Mouse (Mus musculus): Measurements from ENCODE around the gene Susd3. TPM values are rescaled to one million over a fixed set of nuclear protein-coding genes. Genes with fewer than 3 reads are reported as not detected.

The Susd3 gene
- polyA plus RNA-seq, 1 experiment from 2014 or later = 1.2 TPM

DNA sequence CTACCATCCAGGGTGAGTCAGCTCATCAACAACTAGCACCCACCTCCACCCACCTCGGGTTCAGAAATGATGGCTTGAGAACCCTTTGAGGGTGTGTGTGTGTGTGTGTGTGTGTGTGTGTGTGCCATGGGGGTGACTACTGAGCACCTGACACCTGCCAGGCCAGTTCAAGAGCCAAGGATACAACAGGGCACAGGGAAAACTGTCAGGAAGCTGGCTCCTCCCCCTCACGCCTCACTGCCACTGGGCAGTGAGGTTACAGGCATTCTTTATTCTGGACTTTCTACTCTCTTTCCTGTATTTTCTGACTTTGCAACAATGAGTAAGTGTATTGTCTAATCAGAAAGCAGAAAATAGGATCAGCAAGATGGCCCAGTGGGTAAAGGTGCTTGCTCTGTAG is 1.1 kb upstream of the Susd3 start:
- 71% methylated on average over 2 of the region's 2 CpGs for WGBS

DNA sequence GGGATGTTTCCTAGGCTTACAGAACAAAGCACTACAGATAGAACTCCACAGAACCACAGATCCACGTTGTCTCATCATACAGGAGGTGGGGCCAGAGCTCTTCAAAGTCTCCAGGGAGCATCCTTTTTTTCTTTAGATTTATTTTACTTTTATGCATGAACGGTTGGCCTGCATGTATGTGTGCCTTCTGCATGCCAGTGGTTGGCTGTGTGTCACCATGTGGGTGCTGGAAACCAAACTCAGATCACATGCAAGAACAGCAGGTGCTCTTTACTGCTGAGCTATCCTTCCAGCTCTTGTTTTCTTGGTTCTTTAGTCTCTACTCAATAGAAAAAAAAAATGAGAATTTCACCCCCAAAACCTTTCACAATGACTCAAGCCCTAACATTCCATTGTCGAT is 417 bp upstream of the Susd3 start:
- H3K4me2 ChIP-seq (ENCODE audit: low read depth, severe bottlenecking) = no peak overlapping the region
- H3K36me3 ChIP-seq (ENCODE audit: control insufficient read depth, insufficient read depth, low read length) = no peaks in the 10 kb centered on the region
- 65% methylated on average over 3 of the region's 3 CpGs for WGBS
- H3K4me3 ChIP-seq (ENCODE audit: low read depth, low read length) = no peak overlapping the region
- H3K9me3 ChIP-seq (ENCODE audit: control insufficient read depth, low read length) = no peaks in the 10 kb centered on the region
- H3K27ac ChIP-seq (replicated peaks; ENCODE audit: low read depth, low read length) = no peak overlapping the region
- DNase-seq (ENCODE audit: low spot score) (no peak), ATAC-seq (ENCODE audit: insufficient number of reproducible peaks, low FRiP score, low TSS enrichment, low read depth) (no peak)
- H3K9ac ChIP-seq (ENCODE audit: low read length) = no peak overlapping the region
- 0 out of 2 replicates have a peak, but pooled peaks cover 2% of the 10 kb centered on the region for H3K4me1 ChIP-seq (ENCODE audit: control insufficient read depth, insufficient read depth, low read length)
- peaks cover 25% of the 10 kb centered on the region for H3K27me3 ChIP-seq (ENCODE audit: control insufficient read depth, insufficient read depth, low read length)

More for the DNA sequence above, 1.1 kb upstream of the Susd3 start:
- no peak overlapping the region for H3K27ac ChIP-seq (replicated peaks; ENCODE audit: low read depth, low read length)
- H3K4me3 ChIP-seq (ENCODE audit: low read depth, low read length) = no peak overlapping the region
- H3K4me2 ChIP-seq (ENCODE audit: low read depth, severe bottlenecking) = no peak overlapping the region
- H3K9me3 ChIP-seq (ENCODE audit: control insufficient read depth, low read length) = no peaks in the 10 kb centered on the region
- no peaks in the 10 kb centered on the region for H3K36me3 ChIP-seq (ENCODE audit: control insufficient read depth, insufficient read depth, low read length)
- no peak for ATAC-seq (ENCODE audit: insufficient number of reproducible peaks, low FRiP score, low TSS enrichment, low read depth)
- no peak overlapping the region for H3K9ac ChIP-seq (ENCODE audit: low read length)
- 0 out of 2 replicates have a peak, but pooled peaks cover 2% of the 10 kb centered on the region for H3K4me1 ChIP-seq (ENCODE audit: control insufficient read depth, insufficient read depth, low read length)
- peaks cover 25% of the 10 kb centered on the region for H3K27me3 ChIP-seq (ENCODE audit: control insufficient read depth, insufficient read depth, low read length)
- no peak for DNase-seq (ENCODE audit: low spot score)

DNA sequence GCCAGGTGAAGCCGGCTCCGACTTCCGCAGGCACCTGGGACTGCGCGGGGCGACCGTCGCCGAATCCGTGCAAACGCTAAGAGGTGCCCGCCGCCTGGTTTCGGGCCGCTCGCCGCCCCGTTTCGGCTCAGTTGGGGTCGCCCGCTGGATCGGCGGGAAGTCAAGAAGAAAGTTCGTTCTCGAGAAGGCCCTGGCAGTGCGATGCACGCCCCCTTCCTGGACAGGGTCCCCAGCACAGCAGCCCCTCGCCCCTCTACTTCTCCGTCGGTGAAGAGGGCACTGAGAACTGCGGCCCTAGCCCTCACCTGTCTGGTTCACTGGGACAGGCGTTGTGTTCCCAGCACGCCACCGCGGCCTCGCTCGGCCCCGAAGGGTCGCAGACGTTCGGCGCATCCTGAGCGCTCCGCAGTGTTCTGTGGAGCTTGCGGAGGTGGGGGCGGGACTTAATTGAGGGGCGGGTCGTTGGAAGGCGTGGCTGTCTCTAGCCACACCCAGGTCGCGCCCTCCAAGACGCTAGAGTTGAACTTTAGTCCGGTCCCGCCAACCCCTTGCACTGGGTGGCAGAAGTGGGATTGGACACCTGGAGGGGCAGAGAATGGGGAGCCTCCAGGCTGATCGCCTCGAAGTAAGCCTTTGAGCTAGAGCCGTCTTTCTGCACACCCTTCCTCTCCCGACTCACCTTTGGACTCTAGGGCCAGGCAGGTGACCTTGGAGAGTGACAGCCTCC is 603 bp downstream of the Susd3 start:
- Histone ChIP-seq H3K9ac (ENCODE audit: low read length) (no peak overlapping the region), H3K27ac (replicated peaks; ENCODE audit: low read depth, low read length) (no peak overlapping the region), H3K9me3 (ENCODE audit: control insufficient read depth, low read length) (no peaks in the 10 kb centered on the region), H3K4me2 (ENCODE audit: low read depth, severe bottlenecking) (peak overlapping the region; percentile 68), H3K4me3 (ENCODE audit: low read depth, low read length) (peak overlapping the region; percentile 36), H3K27me3 (ENCODE audit: control insufficient read depth, insufficient read depth, low read length) (peaks cover 25% of the 10 kb centered on the region), H3K4me1 (ENCODE audit: control insufficient read depth, insufficient read depth, low read length) (0 out of 2 replicates have a peak, but pooled peaks cover 2% of the 10 kb centered on the region), H3K36me3 (ENCODE audit: control insufficient read depth, insufficient read depth, low read length) (no peaks in the 10 kb centered on the region)
- peak; percentile 66 for DNase-seq (ENCODE audit: low spot score)
- WGBS = 1% methylated on average over 58 of the region's 58 CpGs
- no peak for ATAC-seq (ENCODE audit: insufficient number of reproducible peaks, low FRiP score, low TSS enrichment, low read depth)

DNA sequence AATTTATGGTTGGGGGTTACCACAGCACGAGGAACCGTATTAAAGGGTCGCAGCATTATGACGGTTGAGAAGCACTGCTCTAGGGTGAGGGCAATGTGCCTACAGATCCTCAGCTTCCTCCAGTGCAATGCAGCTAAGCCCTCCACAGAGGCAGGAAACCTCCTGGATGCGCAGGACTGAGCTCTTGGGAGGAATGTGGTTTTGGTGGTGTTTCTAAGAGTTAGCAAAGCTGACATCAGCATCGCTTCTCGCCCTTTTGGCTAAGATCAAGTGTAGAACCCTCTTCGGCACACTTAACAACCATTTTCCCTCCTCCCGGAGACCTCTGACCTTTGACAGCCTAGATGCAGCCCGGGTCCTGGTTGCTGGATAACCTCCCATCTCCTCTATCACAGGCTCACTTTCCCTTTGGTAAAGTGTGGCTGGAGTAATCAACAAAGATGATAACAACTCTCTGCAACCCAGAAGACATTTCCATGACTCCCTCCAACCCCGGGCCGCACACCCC is 1.2 kb downstream of the Susd3 start:
- Histone ChIP-seq H3K4me1 (ENCODE audit: control insufficient read depth, insufficient read depth, low read length) (0 out of 2 replicates have a peak, but pooled peaks cover 2% of the 10 kb centered on the region), H3K36me3 (ENCODE audit: control insufficient read depth, insufficient read depth, low read length) (no peaks in the 10 kb centered on the region), H3K9me3 (ENCODE audit: control insufficient read depth, low read length) (no peaks in the 10 kb centered on the region), H3K9ac (ENCODE audit: low read length) (no peak overlapping the region), H3K27me3 (ENCODE audit: control insufficient read depth, insufficient read depth, low read length) (peaks cover 25% of the 10 kb centered on the region), H3K4me3 (ENCODE audit: low read depth, low read length) (peak overlapping the region; percentile 36), H3K27ac (replicated peaks; ENCODE audit: low read depth, low read length) (no peak overlapping the region), H3K4me2 (ENCODE audit: low read depth, severe bottlenecking) (peak overlapping the region; percentile 68)
- 32% methylated on average over 12 of the region's 12 CpGs for WGBS
- no peak for ATAC-seq (ENCODE audit: insufficient number of reproducible peaks, low FRiP score, low TSS enrichment, low read depth)
- DNase-seq (ENCODE audit: low spot score) = no peak

DNA sequence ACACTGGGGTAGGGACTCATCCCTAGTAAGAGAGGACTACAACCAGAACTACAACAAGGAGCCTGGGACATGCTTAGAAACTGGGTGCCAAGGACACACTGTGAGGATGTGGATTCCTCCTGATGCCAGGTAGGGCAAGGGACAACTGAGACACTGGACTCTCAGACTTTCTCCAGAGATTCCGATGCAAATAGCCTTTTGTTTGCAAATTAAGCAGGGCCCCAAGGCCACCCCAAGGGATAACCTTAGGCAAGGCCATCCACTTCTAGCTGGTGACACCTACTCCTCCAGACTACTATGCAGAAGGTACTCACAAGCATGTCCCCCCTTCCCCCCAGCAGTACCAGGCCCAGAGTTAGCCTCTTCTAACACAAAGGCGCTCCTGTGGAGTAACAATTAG is 1.9 kb downstream of the Susd3 start:
- 72% methylated on average over 2 of the region's 2 CpGs for WGBS

DNA sequence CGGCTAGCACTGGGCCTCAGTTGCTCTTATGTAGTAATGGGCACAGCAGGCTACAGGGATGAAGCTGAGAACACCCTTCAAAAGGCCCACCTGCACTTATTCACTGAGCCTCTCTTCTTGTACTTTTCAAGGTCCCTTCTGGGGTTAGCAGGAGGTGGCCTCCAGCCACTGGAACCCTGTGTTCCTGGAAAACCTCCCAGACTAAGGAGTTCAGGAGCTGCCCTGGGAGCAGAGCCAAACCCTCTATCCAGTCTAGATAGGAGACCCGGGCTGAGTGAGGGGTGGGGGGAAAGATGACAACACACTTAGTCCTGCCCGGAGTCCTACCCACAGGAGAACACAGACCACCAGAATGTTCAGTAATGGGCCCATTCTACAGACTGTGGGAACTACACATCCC is 2.5 kb downstream of the Susd3 start:
- ATAC-seq (ENCODE audit: insufficient number of reproducible peaks, low FRiP score, low TSS enrichment, low read depth) = no peak
- H3K4me3 ChIP-seq (ENCODE audit: low read depth, low read length) = no peak overlapping the region
- H3K4me1 ChIP-seq (ENCODE audit: control insufficient read depth, insufficient read depth, low read length) = 0 out of 2 replicates have a peak, but pooled peaks cover 2% of the 10 kb centered on the region
- H3K9me3 ChIP-seq (ENCODE audit: control insufficient read depth, low read length) = no peaks in the 10 kb centered on the region
- H3K9ac ChIP-seq (ENCODE audit: low read length) = no peak overlapping the region
- peaks cover 25% of the 10 kb centered on the region for H3K27me3 ChIP-seq (ENCODE audit: control insufficient read depth, insufficient read depth, low read length)
- no peak for DNase-seq (ENCODE audit: low spot score)
- 91% methylated on average over 3 of the region's 3 CpGs for WGBS
- no peaks in the 10 kb centered on the region for H3K36me3 ChIP-seq (ENCODE audit: control insufficient read depth, insufficient read depth, low read length)
- H3K4me2 ChIP-seq (ENCODE audit: low read depth, severe bottlenecking) = no peak overlapping the region
- no peak overlapping the region for H3K27ac ChIP-seq (replicated peaks; ENCODE audit: low read depth, low read length)

More for the DNA sequence above, 1.9 kb downstream of the Susd3 start:
- no peak for DNase-seq (ENCODE audit: low spot score)
- Histone ChIP-seq H3K4me1 (ENCODE audit: control insufficient read depth, insufficient read depth, low read length) (0 out of 2 replicates have a peak, but pooled peaks cover 2% of the 10 kb centered on the region), H3K36me3 (ENCODE audit: control insufficient read depth, insufficient read depth, low read length) (no peaks in the 10 kb centered on the region), H3K27me3 (ENCODE audit: control insufficient read depth, insufficient read depth, low read length) (peaks cover 25% of the 10 kb centered on the region), H3K4me2 (ENCODE audit: low read depth, severe bottlenecking) (no peak overlapping the region), H3K4me3 (ENCODE audit: low read depth, low read length) (no peak overlapping the region), H3K27ac (replicated peaks; ENCODE audit: low read depth, low read length) (no peak overlapping the region), H3K9ac (ENCODE audit: low read length) (no peak overlapping the region), H3K9me3 (ENCODE audit: control insufficient read depth, low read length) (no peaks in the 10 kb centered on the region)
- no peak for ATAC-seq (ENCODE audit: insufficient number of reproducible peaks, low FRiP score, low TSS enrichment, low read depth)

DNA sequence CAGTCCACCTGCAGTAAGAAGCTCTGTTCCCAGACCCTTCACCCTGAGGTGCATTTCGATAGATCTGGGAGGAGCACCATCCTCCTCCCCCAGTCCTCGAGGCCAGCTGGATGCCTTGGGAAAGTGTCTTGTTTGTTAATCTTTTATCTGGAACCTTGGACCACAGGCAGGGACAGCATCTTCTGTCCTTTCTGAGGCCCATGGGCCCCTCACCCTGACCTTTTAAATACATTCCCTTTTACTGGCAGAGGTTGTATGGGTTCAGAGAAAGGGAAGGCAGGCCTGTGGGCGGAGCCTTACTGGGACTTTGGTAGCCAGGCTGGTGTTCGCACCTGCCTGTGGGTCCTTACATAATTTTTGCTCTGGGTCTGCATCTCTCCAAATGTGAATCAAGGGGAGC is 3.3 kb downstream of the Susd3 start:
- no peak overlapping the region for H3K27ac ChIP-seq (replicated peaks; ENCODE audit: low read depth, low read length)
- 0 out of 2 replicates have a peak, but pooled peaks cover 2% of the 10 kb centered on the region for H3K4me1 ChIP-seq (ENCODE audit: control insufficient read depth, insufficient read depth, low read length)
- no peak for DNase-seq (ENCODE audit: low spot score)
- no peaks in the 10 kb centered on the region for H3K36me3 ChIP-seq (ENCODE audit: control insufficient read depth, insufficient read depth, low read length)
- no peak for ATAC-seq (ENCODE audit: insufficient number of reproducible peaks, low FRiP score, low TSS enrichment, low read depth)
- 55% methylated on average over 4 of the region's 4 CpGs for WGBS
- no peak overlapping the region for H3K4me2 ChIP-seq (ENCODE audit: low read depth, severe bottlenecking)
- H3K4me3 ChIP-seq (ENCODE audit: low read depth, low read length) = no peak overlapping the region
- peaks cover 25% of the 10 kb centered on the region for H3K27me3 ChIP-seq (ENCODE audit: control insufficient read depth, insufficient read depth, low read length)
- no peaks in the 10 kb centered on the region for H3K9me3 ChIP-seq (ENCODE audit: control insufficient read depth, low read length)
- H3K9ac ChIP-seq (ENCODE audit: low read length) = no peak overlapping the region

DNA sequence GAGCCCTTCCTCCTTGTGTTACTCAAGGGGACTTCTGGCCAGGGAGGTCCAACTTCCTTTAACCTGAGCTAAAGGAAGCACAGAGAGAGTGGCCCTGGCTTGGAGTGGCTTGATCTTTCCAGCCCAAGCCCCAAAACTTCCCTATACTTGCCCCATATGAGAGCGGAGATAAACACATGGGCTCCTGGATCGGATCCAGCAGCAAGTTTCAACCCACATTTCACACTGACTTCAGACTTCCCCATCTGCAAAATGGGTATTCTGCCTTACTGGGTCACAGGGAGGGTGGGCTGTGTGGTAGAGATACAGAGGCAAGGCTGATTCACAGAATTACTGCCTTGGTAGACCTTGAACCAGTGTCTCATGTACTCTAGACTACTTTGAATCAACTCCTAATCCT is 5.0 kb downstream of the Susd3 start:
- ATAC-seq (ENCODE audit: insufficient number of reproducible peaks, low FRiP score, low TSS enrichment, low read depth) (no peak), DNase-seq (ENCODE audit: low spot score) (no peak)
- H3K4me3 ChIP-seq (ENCODE audit: low read depth, low read length) = no peak overlapping the region
- H3K4me2 ChIP-seq (ENCODE audit: low read depth, severe bottlenecking) = no peak overlapping the region
- peaks cover 22% of the 10 kb centered on the region for H3K27me3 ChIP-seq (ENCODE audit: control insufficient read depth, insufficient read depth, low read length)
- 0 out of 2 replicates have a peak, but pooled peaks cover 2% of the 10 kb centered on the region for H3K4me1 ChIP-seq (ENCODE audit: control insufficient read depth, insufficient read depth, low read length)
- H3K36me3 ChIP-seq (ENCODE audit: control insufficient read depth, insufficient read depth, low read length) = no peaks in the 10 kb centered on the region
- no peaks in the 10 kb centered on the region for H3K9me3 ChIP-seq (ENCODE audit: control insufficient read depth, low read length)
- H3K27ac ChIP-seq (replicated peaks; ENCODE audit: low read depth, low read length) = no peak overlapping the region
- no peak overlapping the region for H3K9ac ChIP-seq (ENCODE audit: low read length)
- WGBS = 98% methylated on average over 2 of the region's 2 CpGs
